Mouse (Mus musculus): ENCODE data around the gene Dnah11.

Gene Dnah11

GRCm38 (mm10) chr12:118198386-118199093 is at the start of gene Dnah11:
TSS of gene Dnah11 (minus strand) at chr12:118199043.
- DNase-seq (ENCODE audit: low read depth, low spot score): no peak

DNA sequence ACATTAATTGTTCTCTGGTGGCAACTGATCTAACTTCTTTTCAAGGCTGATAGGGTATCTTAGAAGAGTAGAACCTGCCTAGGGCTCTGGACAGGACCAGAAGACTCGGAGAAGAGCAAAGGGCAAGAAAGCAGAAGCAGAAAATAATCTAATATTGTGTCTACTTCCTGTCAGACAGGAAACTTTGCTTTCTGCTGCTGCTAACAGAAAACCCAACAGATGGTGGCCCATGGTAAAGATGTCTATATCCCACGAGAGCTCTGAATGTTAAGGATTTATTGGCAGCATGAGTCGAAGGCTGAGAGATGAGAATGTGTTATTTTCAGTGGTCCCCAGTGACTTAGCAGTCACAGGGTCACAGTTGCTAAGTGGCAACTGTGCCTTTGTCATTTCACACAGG is 22.3 kb upstream of the Dnah11 start:
- no peak for DNase-seq (ENCODE audit: low read depth, low spot score)

DNA sequence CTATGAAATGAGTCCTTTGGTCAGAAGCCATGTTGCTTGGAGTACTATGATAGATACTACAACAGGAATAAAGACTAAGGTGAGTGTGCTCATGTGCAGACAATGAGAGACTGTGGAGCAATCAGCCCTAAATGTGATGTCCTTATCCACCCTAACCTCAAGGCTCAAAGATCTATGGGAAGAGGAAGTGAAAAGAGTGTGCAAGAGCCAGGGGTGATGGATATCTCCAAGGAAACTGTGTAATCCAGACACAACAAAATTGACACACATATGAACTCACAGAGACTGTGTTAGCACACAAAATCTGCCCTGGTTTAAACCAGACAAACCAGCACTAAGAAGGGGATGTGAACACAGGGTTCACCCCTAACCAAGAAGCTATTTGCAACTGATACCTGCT is 21.2 kb upstream of the Dnah11 start:
- DNase-seq (ENCODE audit: low read depth, low spot score): no peak

DNA sequence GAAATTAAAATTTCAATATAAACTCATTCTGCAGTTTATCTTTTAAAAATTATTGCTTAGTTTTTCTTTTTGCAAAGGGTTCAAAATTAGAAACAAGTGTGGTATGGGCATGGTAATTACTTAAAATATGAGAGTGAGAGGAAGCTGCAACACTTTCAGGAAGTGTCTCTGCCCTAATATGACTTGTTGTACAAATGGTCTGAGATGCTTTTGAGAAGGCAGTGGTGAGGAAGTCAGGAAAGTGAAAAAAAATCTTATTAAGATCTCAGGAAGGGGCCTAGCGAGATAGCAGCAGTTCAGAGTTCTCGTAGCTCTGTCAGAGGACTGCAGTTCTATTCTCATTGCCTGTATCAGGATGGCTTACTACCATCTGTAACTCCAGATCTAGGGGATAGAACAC is 13.3 kb upstream of the Dnah11 start:
- DNase-seq (ENCODE audit: low read depth, low spot score): no peak

GRCm38 (mm10) chr12:118196583-118196982 is 2.3 kb downstream of the Dnah11 start:
- no peak for DNase-seq (ENCODE audit: low read depth, low spot score)

DNA sequence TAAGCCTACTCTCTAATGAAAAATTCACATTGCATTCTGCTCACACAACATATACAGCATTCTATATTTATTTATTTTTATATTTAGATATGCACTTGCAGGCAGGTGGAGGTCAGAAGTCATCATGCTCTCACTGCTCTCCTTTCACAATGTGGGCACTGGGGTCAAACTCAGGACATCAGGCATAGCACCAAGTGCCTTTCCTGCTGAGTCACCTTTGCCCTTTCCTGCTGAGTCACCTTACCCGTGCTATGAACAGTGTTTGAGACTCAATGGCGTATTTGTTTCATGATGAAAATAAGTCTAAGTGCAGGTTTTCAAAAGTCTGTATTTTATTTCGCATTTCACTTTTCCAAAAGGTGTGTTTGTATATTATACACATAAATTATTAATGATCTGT is 9.3 kb downstream of the Dnah11 start:
- DNase-seq (ENCODE audit: low read depth, low spot score): peak; percentile 33

DNA sequence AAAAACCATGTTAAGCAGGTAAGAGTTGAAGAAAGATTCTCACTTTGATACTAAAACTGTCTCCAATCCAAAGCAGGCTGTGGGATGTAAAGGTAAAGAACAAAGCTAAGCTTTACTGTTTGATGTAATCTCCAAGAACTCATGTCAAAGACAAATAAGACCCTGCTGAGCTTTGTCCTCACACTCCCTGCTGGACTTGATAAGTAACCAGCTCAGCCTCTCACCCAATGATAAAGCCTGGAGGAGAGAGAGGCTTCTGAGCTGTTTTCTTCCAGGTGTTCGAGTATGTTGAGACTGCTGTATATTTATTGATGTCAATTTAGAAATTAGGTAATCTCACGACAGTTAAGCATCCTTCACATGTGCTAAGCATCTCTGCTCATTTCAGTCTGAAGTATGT is 11.2 kb downstream of the Dnah11 start:
- no peak for DNase-seq (ENCODE audit: low read depth, low spot score)

DNA sequence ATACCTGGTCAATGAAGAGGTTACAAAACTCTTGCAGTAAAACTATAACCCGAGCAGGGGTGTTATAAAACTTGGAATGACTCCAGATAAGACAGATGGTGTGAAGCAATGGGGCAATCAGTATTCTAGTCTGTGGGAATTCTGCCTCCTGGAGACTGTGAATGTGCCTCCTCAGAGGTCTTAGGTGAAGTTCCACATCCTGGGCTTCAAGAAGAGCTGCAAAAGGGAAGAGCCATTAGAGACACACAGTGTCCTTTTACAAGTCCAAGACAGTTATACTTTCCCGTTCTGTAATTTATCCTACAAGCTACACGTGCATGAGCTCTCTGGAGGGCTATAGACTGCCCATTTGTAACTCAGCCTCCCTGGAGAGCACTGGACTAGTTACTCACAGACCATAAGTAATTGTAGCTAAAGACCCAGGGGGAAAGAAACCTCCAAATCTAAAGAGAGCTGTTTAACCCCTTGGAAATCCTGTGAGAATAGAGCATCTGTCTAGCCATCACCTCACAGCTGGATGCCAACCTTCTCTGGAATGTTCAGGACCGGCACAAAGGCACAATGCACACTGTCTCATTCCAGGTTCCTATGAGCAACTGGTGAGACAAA is 11.9 kb downstream of the Dnah11 start:
- DNase-seq (ENCODE audit: low read depth, low spot score): no peak

DNA sequence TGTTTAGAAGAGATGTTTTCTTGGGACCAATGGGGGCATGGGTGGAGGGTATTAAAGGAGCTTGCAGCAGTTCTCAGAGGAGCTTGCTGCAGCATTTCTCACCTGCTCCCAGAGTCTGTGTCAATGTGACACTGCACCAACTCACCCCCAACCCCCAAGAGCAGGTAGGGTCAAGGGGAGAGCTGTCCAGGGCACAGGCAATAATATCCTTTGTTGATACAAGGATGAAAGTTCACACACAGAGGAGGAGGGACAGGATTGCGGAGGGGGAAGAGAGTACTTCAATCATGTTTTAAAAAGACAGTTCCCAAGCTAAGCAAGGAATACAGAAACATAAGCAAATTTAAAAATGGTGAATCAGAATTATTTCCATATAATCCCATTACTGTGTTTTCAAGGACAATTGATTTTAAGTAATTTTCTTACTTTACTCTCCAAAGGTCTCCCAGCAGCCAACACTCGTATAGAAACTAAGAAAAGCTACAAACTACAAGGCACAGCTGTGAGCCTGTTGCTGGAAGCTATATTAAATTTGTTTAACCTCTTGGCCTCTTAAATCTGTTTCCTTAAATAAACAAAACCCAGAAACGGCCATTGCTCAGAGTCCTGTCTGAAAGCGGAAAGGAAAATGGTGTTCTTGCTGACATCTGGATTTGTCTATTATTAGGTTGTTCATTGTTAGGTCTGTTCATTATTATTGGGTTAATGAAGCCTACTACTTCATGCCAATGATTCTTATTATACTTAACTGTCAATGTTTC is 12.5 kb downstream of the Dnah11 start:
- no peak for DNase-seq (ENCODE audit: low read depth, low spot score)

GRCm38 (mm10) chr12:118184731-118185130 is 14.1 kb downstream of the Dnah11 start:
- DNase-seq (ENCODE audit: low read depth, low spot score): no peak

DNA sequence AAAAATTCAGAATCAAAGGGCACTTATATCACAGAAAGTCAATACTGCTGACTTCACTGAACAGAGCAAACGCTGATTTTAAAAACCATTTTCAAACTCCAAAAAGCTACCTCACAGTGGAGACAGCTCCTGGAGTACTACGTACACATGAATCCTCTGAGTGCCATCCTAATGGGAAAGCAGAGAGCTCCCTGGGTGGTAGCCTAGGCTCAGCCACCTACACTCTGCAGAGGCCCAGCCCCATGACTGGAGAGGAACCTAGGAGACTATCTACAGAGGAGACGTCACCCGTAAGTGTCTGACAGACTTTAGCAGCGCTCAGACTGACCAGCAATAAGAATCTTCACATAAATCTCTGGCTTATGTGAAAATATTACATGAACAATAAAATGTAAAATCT is 21.1 kb downstream of the Dnah11 start:
- DNase-seq (ENCODE audit: low read depth, low spot score): no peak

GRCm38 (mm10) chr12:118164785-118165184 is 34.1 kb downstream of the Dnah11 start:
- no peak for DNase-seq (ENCODE audit: low read depth, low spot score)

- DNase-seq (ENCODE audit: low read depth, low spot score): no peak
These were observed 41.9 kb downstream of the Dnah11 start for GRCm38 (mm10) chr12:118156986-118157385.

- DNase-seq (ENCODE audit: low read depth, low spot score): no peak
These were observed 51.3 kb downstream of the Dnah11 start for GRCm38 (mm10) chr12:118147521-118148033.

GRCm38 (mm10) chr12:118128116-118128515 is 70.7 kb downstream of the Dnah11 start:
- DNase-seq (ENCODE audit: low read depth, low spot score): no peak

DNA sequence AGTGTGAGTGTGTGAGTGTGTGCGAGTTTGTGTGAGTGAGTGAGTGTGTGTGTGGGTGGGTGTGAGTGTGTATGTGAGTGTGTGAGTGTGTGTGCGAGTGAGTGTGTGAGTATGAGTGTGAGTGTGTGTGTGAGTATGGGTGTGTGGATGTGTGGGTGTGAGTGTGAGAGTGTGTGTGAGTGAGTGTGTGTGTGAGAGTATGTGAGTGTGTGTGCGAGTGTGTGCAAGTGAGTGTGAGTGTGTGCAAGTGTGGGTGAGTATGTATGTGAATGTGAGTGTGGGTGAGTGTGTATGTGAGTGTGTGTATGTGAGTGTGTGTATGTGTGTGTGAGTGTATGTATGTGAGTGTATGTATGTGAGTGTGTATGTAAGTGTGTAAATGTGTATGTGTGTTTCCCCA is 79.2 kb downstream of the Dnah11 start:
- DNase-seq (ENCODE audit: low read depth, low spot score): no peak

- no peak for DNase-seq (ENCODE audit: low read depth, low spot score)
These were observed 86.2 kb downstream of the Dnah11 start for GRCm38 (mm10) chr12:118112599-118112998.

DNA sequence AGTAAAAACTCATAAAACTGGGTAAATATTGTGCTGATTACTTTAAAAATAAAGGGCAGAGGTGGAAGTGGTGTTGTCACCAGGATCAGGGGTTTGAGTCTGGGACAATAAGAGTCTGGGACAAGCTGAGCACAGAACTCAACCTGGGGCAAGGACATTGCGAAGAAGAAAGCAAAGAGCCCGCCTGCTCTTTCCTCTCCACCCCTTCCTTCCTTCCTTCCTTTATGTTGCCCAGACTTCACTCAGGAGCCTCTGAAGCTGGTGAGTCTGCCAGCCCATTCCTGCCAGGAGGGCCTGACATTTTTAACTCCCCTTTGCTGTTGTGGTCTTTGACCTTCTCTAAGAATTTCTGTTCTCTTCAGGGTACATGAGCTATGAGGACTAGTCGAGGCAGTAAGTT is 86.9 kb downstream of the Dnah11 start:
- DNase-seq (ENCODE audit: low read depth, low spot score): no peak

- DNase-seq (ENCODE audit: low read depth, low spot score): no peak
These were observed 91.1 kb downstream of the Dnah11 start for GRCm38 (mm10) chr12:118107719-118108118.

- no peak for DNase-seq (ENCODE audit: low read depth, low spot score)
These were observed 94.3 kb downstream of the Dnah11 start for GRCm38 (mm10) chr12:118104520-118104919.

DNA sequence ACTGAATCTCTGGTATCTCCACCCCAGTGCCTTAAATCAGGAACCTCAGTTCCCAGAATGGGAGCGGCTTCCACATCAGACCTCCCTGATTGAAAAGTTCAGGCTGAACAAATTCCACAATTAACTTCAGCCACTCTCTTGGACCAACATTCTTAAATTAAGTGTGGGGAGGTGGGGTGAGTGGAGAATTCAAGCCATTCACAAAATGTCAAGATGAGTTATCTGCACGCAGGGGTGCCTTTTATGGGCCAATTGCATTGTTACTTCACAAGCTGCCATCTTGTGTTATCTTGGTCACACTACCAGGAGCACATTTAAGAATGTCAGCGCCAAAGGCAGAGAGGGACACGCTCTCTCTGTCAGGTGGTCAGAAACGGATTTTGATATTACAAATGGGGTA is 99.1 kb downstream of the Dnah11 start:
- no peak for DNase-seq (ENCODE audit: low read depth, low spot score)

- DNase-seq (ENCODE audit: low read depth, low spot score): no peak
These were observed 100.6 kb downstream of the Dnah11 start for GRCm38 (mm10) chr12:118098257-118098656.

GRCm38 (mm10) chr12:118094946-118095345 is 103.9 kb downstream of the Dnah11 start:
- DNase-seq (ENCODE audit: low read depth, low spot score): no peak
